Comparison of ENCODE assay signal across 8 mouse cellular contexts in genomic region chr16:91596397-91596778, GRCm38 (mm10). TPM values are rescaled to one million over a fixed set of nuclear protein-coding genes. Genes with fewer than 3 reads are reported as not detected.
A peak's percentile ranks its signal among the peaks of the same experiment; 100 is the strongest.
DNase-seq lines count a peak whose midpoint lies in the region; ATAC-seq and TF ChIP-seq lines count a peak whose summit lies in the region.

No protein-coding gene starts in this region.

- H3K4me3 ChIP-seq in kidney, adult 2 months (ENCODE audit: insufficient read depth, low read depth, low read length) = peak overlapping the region; percentile 84
- H3K4me3 ChIP-seq in ES-E14 (ENCODE audit: insufficient read depth in 1 of 2, low read depth in 1 of 2, low read length in 2 of 2, poor library complexity in 1 of 2, severe bottlenecking in 1 of 2) = peak overlapping the region; percentile 73 to 88; a peak in 3 of 4 replicates
- peak overlapping the region; percentile 82 for H3K4me3 ChIP-seq in hindbrain, embryonic 11.5 days (ENCODE audit: low read depth, low read length)
- peak overlapping the region; percentile 96 for H3K4me3 ChIP-seq in megakaryocyte, embryonic 14.5 days (replicated peaks)

- H3K27ac ChIP-seq in kidney, adult 2 months (ENCODE audit: insufficient read depth, low read depth, low read length) = no peak overlapping the region
- H3K27ac ChIP-seq in ES-E14 (ENCODE audit: insufficient read depth, low read depth, low read length, poor library complexity, severe bottlenecking) = no peak overlapping the region
- no peak overlapping the region for H3K27ac ChIP-seq in hindbrain, embryonic 11.5 days (ENCODE audit: low read depth, low read length)

- peaks cover 5% of the 10 kb centered on the region; the same call in 1 of the 2 replicates for H3K4me1 ChIP-seq in kidney, adult 2 months (ENCODE audit: control insufficient read depth, insufficient read depth, low read length)
- peaks cover 2 to 4% of the 10 kb centered on the region in 2 experiments; a peak in 2 of 4 replicates for H3K4me1 ChIP-seq in ES-E14 (ENCODE audit: control insufficient read depth in 2 of 2, insufficient read depth in 2 of 2, low read length in 2 of 2, poor library complexity in 1 of 2)
- no peaks in the 10 kb centered on the region for H3K4me1 ChIP-seq in hindbrain, embryonic 11.5 days (replicated peaks; ENCODE audit: control insufficient read depth, insufficient read depth, low read length)
- peaks cover 70% of the 10 kb centered on the region for H3K4me1 ChIP-seq in megakaryocyte, embryonic 14.5 days

- H3K27me3 ChIP-seq in kidney, adult 2 months (replicated peaks; ENCODE audit: control insufficient read depth, insufficient read depth, low read length) = no peaks in the 10 kb centered on the region
- H3K27me3 ChIP-seq in hindbrain, embryonic 11.5 days (ENCODE audit: control insufficient read depth, insufficient read depth, low read length) = peaks cover 4% of the 10 kb centered on the region; the same call in 1 of the 2 replicates
- H3K27me3 ChIP-seq in megakaryocyte, embryonic 14.5 days (replicated peaks) = peaks cover 11% of the 10 kb centered on the region

- no peak for TF ChIP-seq POLR2A in kidney, adult 2 months (IDR thresholded peaks at IDR 0.05; ENCODE audit: low read depth, low read length)

- 0 out of 2 replicates have a peak overlapping the region, but pooled peaks have one; percentile 81 for H3K9ac ChIP-seq in ES-E14 (ENCODE audit: insufficient read depth, low read depth, low read length, poor library complexity, severe bottlenecking)
- H3K9ac ChIP-seq in hindbrain, embryonic 11.5 days (ENCODE audit: low read depth, low read length) = no peak overlapping the region; the same call in 1 of the 2 replicates

- peak overlapping the region; percentile 88 for H3K4me2 ChIP-seq in hindbrain, embryonic 11.5 days (replicated peaks; ENCODE audit: low read depth, low read length)

- H3K9me3 ChIP-seq in ES-E14 (ENCODE audit: control insufficient read depth, insufficient read depth, low read depth, low read length) = no peaks in the 10 kb centered on the region
- no peaks in the 10 kb centered on the region for H3K9me3 ChIP-seq in hindbrain, embryonic 11.5 days (ENCODE audit: control insufficient read depth, low read length)
- H3K9me3 ChIP-seq in megakaryocyte, embryonic 14.5 days = no peaks in the 10 kb centered on the region

- 33% methylated on average over 9 of the region's 9 CpGs for WGBS in kidney, adult 2 months
- WGBS in hindbrain, embryonic 11.5 days = 21% methylated on average over 9 of the region's 9 CpGs

- TF ChIP-seq CTCF in kidney, adult 2 months (conservative IDR thresholded peaks at IDR 0.05; ENCODE audit: insufficient read depth, insufficient read length, low read depth, low read length) = no peak

- no peak for ATAC-seq in hindbrain, embryonic 11.5 days (ENCODE audit: low FRiP score)

- DNase-seq in kidney, adult 2 months = no peak
- DNase-seq in kidney, postnatal 10 days = no peak
- DNase-seq in ES-E14 (ENCODE audit: low read depth, low spot score) = no peak
- peak; percentile 8 for DNase-seq in hindbrain, embryonic 11.5 days (ENCODE audit: low spot score)
- no peak for DNase-seq in cerebellum, adult 8-10 months
- no peak for DNase-seq in cerebellum, adult 11 months
- no peak for DNase-seq in urinary bladder, postnatal 36 days (ENCODE audit: low spot score in 2 of 2)

- in situ Hi-C loops in ES-E14 (cut with MboI; ENCODE audit: low sequenced_read_pairs in 2 of 2, unreplicated experiment in 2 of 2) = no loop called here

- no peaks in the 10 kb centered on the region for H3K36me3 ChIP-seq in kidney, adult 2 months (ENCODE audit: control insufficient read depth, insufficient read depth, low read length)
- peaks cover 3% of the 10 kb centered on the region; the same call in 1 of the 2 replicates for H3K36me3 ChIP-seq in ES-E14 (ENCODE audit: control insufficient read depth, insufficient read depth, low read length, poor library complexity, severe bottlenecking)
- H3K36me3 ChIP-seq in hindbrain, embryonic 11.5 days (ENCODE audit: control insufficient read depth, insufficient read depth, low read length) = no peaks in the 10 kb centered on the region
- peaks cover 19% of the 10 kb centered on the region for H3K36me3 ChIP-seq in megakaryocyte, embryonic 14.5 days (replicated peaks; ENCODE audit: low read length)

TF ChIP-seq in ES-E14, 5 proteins besides CTCF, POLR2A, EP300 and RAD21:
- no peak for TF ChIP-seq HCFC1 (IDR thresholded peaks at IDR 0.05; ENCODE audit: borderline replicate concordance, insufficient read depth, low read length)
TF ChIP-seq in ES-E14: peak in this region for 0.

RNA-seq across cellular contexts. Expression of gene Tmem50b, which starts 1.2 kb away (rescaled TPM):
- polyA plus RNA-seq in kidney, adult 2 months (2012; rRNA removed) = 39.2 and 40.7 TPM in 2 replicates
- 11.8 and 14.1 TPM in 2 replicates for total RNA-seq in ES-E14 (2012; rRNA removed)
- polyA plus RNA-seq in hindbrain, embryonic 11.5 days (2014; fragmentation: Nextera tagmentation; extraction: Ambion mirVana) = 54.7 and 55.9 TPM in 2 replicates
- polyA plus RNA-seq in megakaryocyte, embryonic 14.5 days (2012; ENCODE audit: insufficient read depth, low replicate concordance) = 2.6 TPM in 1 of 2 replicates, not detected in the other

RNA-seq across cellular contexts. Expression of gene Dnajc28, which starts 22.4 kb away (rescaled TPM):
- polyA plus RNA-seq in kidney, adult 2 months (2012; rRNA removed) = 3.9 and 5.9 TPM in 2 replicates
- total RNA-seq in ES-E14 (2012; rRNA removed) = 1.6 and 1.7 TPM in 2 replicates
- 5.6 and 6.1 TPM in 2 replicates for polyA plus RNA-seq in hindbrain, embryonic 11.5 days (2014; fragmentation: Nextera tagmentation; extraction: Ambion mirVana)
- 0.92 and 3.9 TPM in 2 replicates for polyA plus RNA-seq in megakaryocyte, embryonic 14.5 days (2012; ENCODE audit: insufficient read depth, low replicate concordance)

RNA-seq across cellular contexts. Expression of gene Ifngr2, which starts 49.5 kb away (rescaled TPM):
- 15.1 and 17.7 TPM in 2 replicates for polyA plus RNA-seq in kidney, adult 2 months (2012; rRNA removed)
- 7.0 and 8.8 TPM in 2 replicates for total RNA-seq in ES-E14 (2012; rRNA removed)
- 35.1 and 36.8 TPM in 2 replicates for polyA plus RNA-seq in hindbrain, embryonic 11.5 days (2014; fragmentation: Nextera tagmentation; extraction: Ambion mirVana)
- 12.5 and 13.8 TPM in 2 replicates for polyA plus RNA-seq in megakaryocyte, embryonic 14.5 days (2012; ENCODE audit: insufficient read depth, low replicate concordance)

RNA-seq across cellular contexts. Expression of gene Gart, which starts 50.4 kb away (rescaled TPM):
- 30.3 and 39.4 TPM in 2 replicates for polyA plus RNA-seq in kidney, adult 2 months (2012; rRNA removed)
- 399 and 435 TPM in 2 replicates for total RNA-seq in ES-E14 (2012; rRNA removed)
- polyA plus RNA-seq in hindbrain, embryonic 11.5 days (2014; fragmentation: Nextera tagmentation; extraction: Ambion mirVana) = 82.5 and 94.2 TPM in 2 replicates
- polyA plus RNA-seq in megakaryocyte, embryonic 14.5 days (2012; ENCODE audit: insufficient read depth, low replicate concordance) = 26.0 and 173 TPM in 2 replicates

RNA-seq across cellular contexts. Expression of gene Son, which starts 50.9 kb away (rescaled TPM):
- 78.0 and 81.9 TPM in 2 replicates for polyA plus RNA-seq in kidney, adult 2 months (2012; rRNA removed)
- 172 and 181 TPM in 2 replicates for total RNA-seq in ES-E14 (2012; rRNA removed)
- 141 and 180 TPM in 2 replicates for polyA plus RNA-seq in hindbrain, embryonic 11.5 days (2014; fragmentation: Nextera tagmentation; extraction: Ambion mirVana)
- 31.9 and 42.5 TPM in 2 replicates for polyA plus RNA-seq in megakaryocyte, embryonic 14.5 days (2012; ENCODE audit: insufficient read depth, low replicate concordance)

Comparison
In these comparisons a context has a peak if more than half of its experiments do, and no peak if none do; other contexts are left out.
1. RNA of gene Tmem50b, which starts 1.2 kb away (polyA plus RNA-seq): 54.7 to 55.9 TPM in hindbrain, embryonic 11.5 days and 39.2 to 40.7 TPM in kidney, adult 2 months; 2.6 TPM in megakaryocyte, embryonic 14.5 days; every median in the first group is over 10 times any median in the second.
2. Peak in every context shown above with its lines, with median percentiles within 50 percentile points of each other: H3K4me3 ChIP-seq.